Mouse (Mus musculus) thymus, adult 2 months (tissue): ENCODE data around the gene Ptpn11. TPM values are rescaled to one million over a fixed set of nuclear protein-coding genes. Genes with fewer than 3 reads are reported as not detected.

Source experiments
- DNase-seq: peaks from one replicate; pipeline ENCODE4 v3.0.0; 2021
- H3K27ac ChIP-seq: fragments of 200-500 bp; 2 replicates; pipeline ENCODE4 v1.5.1; 2012; ENCODE audit warnings: low read length, control low read depth; ENCODE audit not compliant: control insufficient read depth, insufficient read depth
- H3K27me3 ChIP-seq: fragments of 200-500 bp; 2 replicates; pipeline ENCODE4 v1.6.1; 2012; ENCODE audit warnings: mild to moderate bottlenecking, low read length, moderate library complexity, mixed read lengths; ENCODE audit not compliant: control insufficient read depth, insufficient read depth
- H3K36me3 ChIP-seq: fragments of 200-500 bp; 2 replicates; pipeline ENCODE4 v1.6.1; 2012; ENCODE audit warnings: mild to moderate bottlenecking, low read length, moderate library complexity; ENCODE audit not compliant: control insufficient read depth, insufficient read depth
- H3K4me1 ChIP-seq: fragments of 200-500 bp; replicated peaks from 2 replicates; pipeline ENCODE4 v1.6.1; 2012; ENCODE audit warnings: low read length; ENCODE audit not compliant: control insufficient read depth, insufficient read depth
- H3K4me3 ChIP-seq: fragments of 200-500 bp; 2 replicates; pipeline ENCODE4 v1.5.1; 2012; ENCODE audit warnings: mild to moderate bottlenecking, low read length, control low read depth, moderate library complexity; ENCODE audit not compliant: control insufficient read depth, insufficient read depth
- CTCF ChIP-seq: fragments of 200-500 bp; IDR thresholded peaks from 2 replicates; pipeline ENCODE4 v1.5.1; 2012; ENCODE audit warnings: mild to moderate bottlenecking, control low read depth, low read length, moderate library complexity, borderline replicate concordance; ENCODE audit not compliant: control insufficient read depth, poor library complexity, insufficient read depth; ENCODE audit errors: extremely low read depth
- POLR2A ChIP-seq: fragments of 200-500 bp; IDR thresholded peaks from 2 replicates; pipeline ENCODE4 v1.6.1; 2012; ENCODE audit warnings: mild to moderate bottlenecking, low read length, control low read depth, moderate library complexity; ENCODE audit not compliant: control insufficient read depth, poor library complexity, insufficient read depth; ENCODE audit errors: extremely low read depth
- WGBS: fragments of 180-500 bp; shearing (Covaris S2); methylation state at CpG from one replicate; pipeline ENCODE4 v1.1.7; 2018; 5-methylcytosine and 5-hydroxymethylcytosine counted together
- polyA plus RNA-seq: library from polyadenylated mRNA; depleted of rRNA; stranded (reverse); fragments of >200 nt; gene quantifications from 2 replicates; pipeline ENCODE4 v1.2.3, GENCODE M21; 2012

Ptpn11 gene
- polyA plus RNA-seq, 1 experiment = 30.0 TPM

DNA sequence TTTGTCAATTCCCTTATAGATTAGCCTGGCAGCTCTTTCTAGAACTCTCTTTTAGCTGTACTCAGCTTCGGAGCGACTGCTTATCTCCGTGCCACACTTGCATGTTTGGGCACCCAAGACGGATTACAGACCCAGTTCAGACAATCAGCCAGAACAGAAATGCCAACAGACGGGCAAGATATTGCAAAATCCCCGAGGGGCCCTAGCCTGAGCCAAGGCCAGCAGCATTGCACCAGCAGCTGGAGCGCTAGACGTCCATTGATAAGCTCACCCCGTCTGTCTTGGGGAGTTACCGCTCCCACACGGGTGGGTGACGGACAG, 24.9 kb upstream of the Ptpn11 start:
- no peak overlapping the region for H3K27ac ChIP-seq
- DNase-seq = no peak
- H3K4me1 ChIP-seq = peaks cover 2% of the 10 kb centered on the region; the same call in 1 of the 2 replicates
- 90% methylated on average over 12 of the region's 12 CpGs for WGBS
- no peaks in the 10 kb centered on the region for H3K27me3 ChIP-seq
- peaks cover 13% of the 10 kb centered on the region for H3K36me3 ChIP-seq
- no peak overlapping the region for H3K4me3 ChIP-seq
- TF ChIP-seq POLR2A (no peak), CTCF (no peak)

DNA sequence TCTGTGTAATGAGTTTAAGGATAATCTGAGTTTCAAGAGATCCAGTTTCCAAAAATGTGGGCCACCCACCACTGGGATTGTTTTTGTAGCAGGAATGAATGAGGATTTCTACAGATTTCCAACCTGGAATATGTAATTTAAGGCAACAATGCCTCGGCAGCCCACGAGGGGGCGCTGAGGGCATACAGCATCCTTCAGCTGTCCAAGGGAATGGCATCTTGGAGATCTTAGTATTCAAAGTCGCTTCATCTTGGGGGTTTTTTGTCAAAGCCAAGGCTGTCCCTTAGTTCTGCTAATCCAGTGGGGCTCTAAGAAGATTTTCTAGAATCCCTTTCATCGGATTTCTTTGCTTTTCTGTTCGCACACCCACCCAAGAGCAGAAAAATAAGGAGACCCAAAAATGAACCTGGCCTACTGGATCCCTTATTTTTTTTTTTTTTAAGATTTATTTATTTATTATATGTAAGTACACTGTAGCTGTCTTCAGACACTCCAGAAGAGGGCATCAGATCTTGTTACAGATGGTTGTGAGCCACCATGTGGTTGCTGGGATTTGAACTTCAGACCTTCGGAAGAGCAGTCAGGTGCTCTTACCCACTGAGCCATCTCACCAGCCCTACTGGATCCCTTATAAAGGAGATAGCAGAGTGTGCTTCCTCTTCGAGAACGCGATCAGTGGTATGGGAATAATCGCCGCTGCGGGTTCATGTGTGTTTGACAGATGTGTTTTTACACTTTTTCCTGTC, 24.4 kb upstream of the Ptpn11 start:
- no peak overlapping the region for H3K4me3 ChIP-seq
- DNase-seq = peak; percentile 46
- peaks cover 18% of the 10 kb centered on the region for H3K36me3 ChIP-seq
- 56% methylated on average over 13 of the region's 13 CpGs for WGBS
- TF ChIP-seq POLR2A (no peak), CTCF (peak; percentile 76; the same call in 1 of the 2 replicates)
- H3K27me3 ChIP-seq = no peaks in the 10 kb centered on the region
- peaks cover 2% of the 10 kb centered on the region; the same call in 1 of the 2 replicates for H3K4me1 ChIP-seq
- no peak overlapping the region for H3K27ac ChIP-seq

GRCm38 (mm10) chr5:121214707-121215106, 23.5 kb upstream of the Ptpn11 start:
- Histone ChIP-seq H3K4me1 (no peaks in the 10 kb centered on the region), H3K27me3 (no peaks in the 10 kb centered on the region), H3K27ac (no peak overlapping the region), H3K36me3 (peaks cover 27% of the 10 kb centered on the region), H3K4me3 (no peak overlapping the region)
- 47% methylated on average over 7 of the region's 7 CpGs for WGBS
- TF ChIP-seq CTCF (no peak), POLR2A (no peak)
- no peak for DNase-seq

DNA sequence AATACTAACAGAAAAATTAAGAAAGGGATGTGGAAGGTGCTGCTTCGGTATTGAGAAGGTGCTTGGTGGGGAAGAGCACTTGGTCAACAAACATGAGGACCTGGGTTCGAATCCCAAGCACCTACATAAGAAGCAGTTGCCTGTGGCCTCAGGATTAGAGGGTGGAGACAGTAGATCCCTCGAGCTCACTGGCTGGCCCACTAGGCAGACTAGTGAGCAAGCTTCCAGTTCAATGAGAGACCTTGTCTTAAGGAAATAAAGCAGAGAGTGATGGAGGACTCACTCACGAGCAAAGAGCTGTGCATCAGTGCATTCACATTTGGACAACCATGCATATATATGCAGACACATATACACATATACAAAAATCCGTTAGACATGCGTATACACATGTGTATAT, 20.9 kb upstream of the Ptpn11 start:
- Histone ChIP-seq H3K27me3 (no peaks in the 10 kb centered on the region), H3K4me1 (no peaks in the 10 kb centered on the region), H3K4me3 (no peak overlapping the region), H3K27ac (no peak overlapping the region), H3K36me3 (peaks cover 53% of the 10 kb centered on the region)
- TF ChIP-seq CTCF (no peak), POLR2A (no peak)
- WGBS = 99% methylated on average over 6 of the region's 6 CpGs
- DNase-seq = no peak

GRCm38 (mm10) chr5:121210601-121210924, 19.4 kb upstream of the Ptpn11 start:
- no peak for DNase-seq
- peaks cover 65% of the 10 kb centered on the region for H3K36me3 ChIP-seq
- 93% methylated on average over 1 of the region's 1 CpGs for WGBS
- peaks cover 4% of the 10 kb centered on the region for H3K4me1 ChIP-seq
- H3K4me3 ChIP-seq = no peak overlapping the region
- no peak for TF ChIP-seq POLR2A
- no peak for TF ChIP-seq CTCF
- H3K27me3 ChIP-seq = no peaks in the 10 kb centered on the region
- H3K27ac ChIP-seq = no peak overlapping the region

GRCm38 (mm10) chr5:121209755-121210600, 18.8 kb upstream of the Ptpn11 start:
- no peak for DNase-seq
- TF ChIP-seq CTCF (no peak), POLR2A (no peak)
- Histone ChIP-seq H3K36me3 (peaks cover 65% of the 10 kb centered on the region), H3K4me3 (no peak overlapping the region), H3K27ac (no peak overlapping the region), H3K27me3 (no peaks in the 10 kb centered on the region), H3K4me1 (peaks cover 9% of the 10 kb centered on the region)
- WGBS = 97% methylated on average over 9 of the region's 9 CpGs
